Mouse (Mus musculus): ENCODE results near the gene Gtf2i.
"Not testable (repeated sequence)": the region's sequence is repeated elsewhere in the genome, so short reads cannot be mapped to it uniquely, and the experiment has no call there.

The Gtf2i gene

DNA sequence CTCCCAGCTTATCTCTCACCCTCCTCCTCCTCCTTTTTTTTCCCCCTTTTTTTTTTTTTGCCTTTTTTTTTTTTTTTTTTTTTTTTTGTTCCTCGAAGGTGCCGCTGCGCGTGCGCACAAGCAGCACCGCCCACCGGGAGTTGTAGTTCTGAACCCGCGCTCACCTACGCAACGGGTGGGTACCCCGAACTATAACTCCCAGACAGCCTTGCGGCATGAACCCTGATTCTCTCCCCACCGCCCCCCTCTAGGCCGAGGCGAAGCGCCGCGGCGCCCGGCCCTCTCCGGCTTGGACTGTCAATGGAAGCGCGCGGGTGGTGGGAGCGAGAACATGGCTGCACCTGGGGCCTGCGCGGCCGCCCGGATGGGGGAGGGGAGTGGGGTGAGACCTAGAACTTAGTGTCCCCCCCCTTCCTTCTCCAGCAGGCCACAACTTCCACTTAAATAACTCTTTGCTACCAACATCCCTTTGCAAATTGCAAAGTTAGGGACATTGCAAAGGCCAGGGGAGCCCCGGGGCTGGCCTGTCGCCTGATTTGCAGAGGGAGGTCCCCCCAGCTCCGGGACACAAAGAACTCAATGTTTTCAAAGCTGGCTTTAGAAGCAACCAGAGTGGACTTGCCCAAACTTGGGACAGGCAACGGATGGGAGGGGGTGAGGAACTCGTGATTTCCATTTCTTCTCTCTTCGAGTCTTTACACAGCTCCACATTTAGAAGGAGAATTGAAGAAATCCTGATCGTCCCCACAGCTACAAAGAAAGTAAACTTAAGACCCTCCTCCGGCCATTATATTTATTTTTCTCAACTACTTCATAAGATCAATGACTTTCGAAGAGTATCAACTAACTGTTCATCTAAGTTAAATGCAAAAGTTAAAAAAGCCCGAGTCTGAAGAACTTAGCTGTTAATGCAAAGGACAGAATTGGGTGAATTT lies at the start of gene Gtf2i:
Gtf2i (minus strand) TSS at position 73 of the 935 bp plus-strand sequence.
- in situ Hi-C loops (cut with MboI, MseI): loop anchor here in 1 of 2 experiments (25.0 kb wide), 1 partner anchor 1222 kb away; the partner anchor contains the start of gene Hip1

DNA sequence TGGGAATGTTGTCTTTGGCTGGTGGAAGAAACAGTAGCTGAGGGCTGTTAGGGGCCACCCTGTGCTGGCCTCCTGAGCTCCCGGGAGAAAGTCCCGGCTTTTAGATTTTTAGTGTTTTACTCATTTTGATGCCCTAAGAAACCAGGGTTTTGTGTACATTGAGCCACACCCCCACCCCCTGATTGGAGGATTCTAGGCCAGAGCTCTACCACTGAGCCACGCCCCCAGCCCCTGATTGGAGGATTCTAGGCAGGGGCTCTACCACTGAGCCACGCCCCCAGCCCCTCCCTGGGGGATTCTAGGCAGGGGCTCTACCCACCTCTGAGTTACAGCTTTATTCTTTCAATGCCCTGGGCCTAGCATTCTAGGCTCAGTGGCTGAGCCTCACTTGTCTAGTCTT lies 44.5 kb upstream of the Gtf2i start:
- in situ Hi-C loops (cut with MboI, MseI): no loop called here

DNA sequence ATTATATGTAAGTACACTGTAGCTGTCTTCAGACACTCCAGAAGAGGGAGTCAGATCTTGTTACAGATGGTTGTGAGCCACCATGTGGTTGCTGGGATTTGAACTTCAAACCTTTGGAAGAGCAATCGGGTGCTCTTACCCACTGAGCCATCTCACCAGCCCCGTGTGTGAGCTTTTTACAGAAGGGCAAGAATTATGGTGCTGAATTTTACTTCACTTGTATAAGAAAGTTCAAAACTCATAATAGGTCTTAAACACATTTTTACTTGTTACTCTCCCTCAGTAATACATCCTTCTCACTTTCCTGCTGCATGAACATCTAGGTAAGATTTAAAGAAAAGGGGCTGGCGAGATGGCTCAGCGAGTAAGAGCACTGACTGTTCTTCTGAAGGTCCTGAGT lies 40.8 kb upstream of the Gtf2i start:
- in situ Hi-C loops (cut with MboI, MseI): not testable (repeated sequence)

DNA sequence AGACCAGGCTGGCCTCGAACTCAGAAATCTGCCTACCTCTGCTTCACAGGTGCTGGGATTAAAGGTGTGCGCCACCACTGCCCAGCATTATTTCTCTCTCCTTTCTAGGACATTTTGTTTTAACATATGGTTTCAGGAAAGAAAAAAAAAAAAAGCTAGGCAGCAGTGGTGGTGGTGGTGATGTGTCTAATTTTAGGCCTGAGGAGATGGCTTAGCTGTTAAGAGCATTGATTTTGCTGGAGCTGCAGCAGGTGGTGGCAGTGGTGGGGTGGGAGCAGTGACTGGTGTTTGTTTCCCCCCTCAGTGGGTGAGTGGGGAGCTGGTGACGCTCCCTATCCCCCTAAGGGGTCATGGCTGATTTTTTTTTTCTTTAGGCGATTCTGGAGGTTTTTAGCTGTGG lies 38.6 kb upstream of the Gtf2i start:
- in situ Hi-C loops (cut with MboI, MseI): no loop called here

DNA sequence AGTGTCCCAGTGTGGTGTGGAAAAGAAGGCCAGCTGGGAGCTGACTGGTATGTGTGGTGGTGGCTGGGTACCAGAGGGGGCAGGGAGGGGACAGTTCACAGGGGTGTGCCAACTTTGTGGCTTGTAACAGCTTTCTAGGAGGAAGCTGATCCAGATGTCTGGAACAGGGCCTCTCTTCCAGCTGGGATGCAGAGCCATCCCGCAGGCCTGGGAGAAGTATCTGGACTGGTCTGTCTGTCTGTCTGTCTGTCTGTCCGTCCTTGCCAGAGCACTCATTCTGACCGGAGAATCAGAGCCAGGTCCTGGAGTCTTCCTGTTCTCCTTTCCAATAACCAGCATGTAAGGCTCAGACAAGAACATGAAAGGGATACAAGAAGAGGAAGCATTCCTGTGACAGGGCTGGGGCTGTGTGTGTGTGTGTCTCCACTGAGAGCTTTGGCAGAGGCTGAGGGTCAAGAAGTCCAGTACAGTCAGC lies 38.0 kb upstream of the Gtf2i start:
- in situ Hi-C loops (cut with MboI, MseI): no loop called here

DNA sequence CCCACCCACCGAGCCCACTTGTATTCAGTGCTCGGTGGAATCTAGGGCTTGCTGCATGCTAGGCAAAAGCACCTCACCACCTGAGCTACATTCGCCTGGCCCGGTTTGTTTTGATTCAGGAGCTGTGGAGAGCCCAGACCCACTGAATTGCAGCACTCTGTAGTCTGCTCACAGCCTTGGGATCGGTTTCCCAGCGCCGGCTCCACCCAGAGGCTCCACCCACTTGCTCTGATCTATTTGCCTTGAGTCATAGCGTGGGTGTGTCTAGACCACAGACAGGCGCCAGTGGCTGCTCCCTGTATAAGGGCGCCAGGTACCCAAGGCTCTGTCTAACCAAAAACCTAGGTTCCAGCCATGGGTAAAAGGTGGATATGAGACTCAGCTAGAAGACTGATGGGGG lies 36.1 kb upstream of the Gtf2i start:
- in situ Hi-C loops (cut with MboI, MseI): no loop called here

DNA sequence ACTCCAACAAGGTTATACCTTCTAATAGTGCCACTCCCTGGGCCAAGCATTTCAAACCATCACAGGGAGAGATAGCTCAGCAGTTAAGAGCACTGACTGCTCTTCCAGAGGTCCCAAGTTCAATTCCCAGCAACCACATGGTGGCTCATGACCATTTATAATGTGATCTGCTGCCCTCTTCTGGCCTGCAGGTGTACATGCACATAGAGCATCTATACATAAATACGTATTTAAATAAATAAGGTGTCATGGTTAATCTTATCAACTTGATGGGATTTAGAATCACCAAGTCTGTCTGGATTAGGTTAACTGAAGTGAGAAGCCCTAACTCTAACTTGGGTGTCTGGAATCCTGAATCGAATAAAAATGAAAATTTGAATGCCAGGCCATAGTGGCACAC lies 32.5 kb upstream of the Gtf2i start:
- in situ Hi-C loops (cut with MboI, MseI): no loop called here

DNA sequence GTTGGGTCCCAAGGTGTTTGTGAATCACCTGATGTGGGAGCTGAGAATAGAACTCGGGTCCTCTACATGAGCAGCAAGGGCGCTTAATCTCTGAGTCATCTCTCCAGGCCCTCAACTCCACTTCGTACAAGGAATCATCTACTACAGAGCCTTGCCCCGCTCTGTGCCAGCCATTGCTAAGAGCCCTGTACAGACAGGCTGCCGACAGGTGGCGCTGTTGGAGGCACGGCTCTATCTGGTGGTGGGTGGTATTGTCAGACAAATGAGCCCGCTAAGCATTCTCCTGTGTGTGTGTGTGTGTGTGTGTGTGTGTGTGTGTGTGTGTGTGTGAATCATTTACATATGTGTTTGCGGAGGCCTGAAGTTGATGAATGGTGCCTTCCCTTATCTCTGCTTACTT lies 30.9 kb upstream of the Gtf2i start:
- in situ Hi-C loops (cut with MboI, MseI): no loop called here

DNA sequence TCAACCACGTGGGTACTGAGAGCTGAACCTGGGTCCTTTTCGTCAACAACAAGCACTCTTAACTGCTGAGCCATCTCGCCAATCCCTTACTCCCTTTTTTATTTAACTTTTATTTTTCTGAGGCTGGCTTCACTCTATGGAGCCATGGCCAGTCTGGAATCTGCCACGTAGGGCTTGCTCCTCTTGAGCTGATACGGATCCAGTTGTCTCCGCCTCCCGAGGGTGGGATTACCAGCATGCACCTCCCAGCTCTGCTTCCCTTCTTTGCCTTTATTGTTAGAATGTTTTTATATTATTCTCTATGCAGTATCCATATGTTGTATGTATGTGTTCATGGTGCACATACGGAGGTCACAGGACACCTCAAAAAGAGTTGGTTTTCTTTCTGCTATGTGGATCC lies 29.5 kb upstream of the Gtf2i start:
- in situ Hi-C loops (cut with MboI, MseI): loop anchor here (5.0 kb wide), 1 partner anchor 157 kb away; no protein-coding TSS in a partner anchor

DNA sequence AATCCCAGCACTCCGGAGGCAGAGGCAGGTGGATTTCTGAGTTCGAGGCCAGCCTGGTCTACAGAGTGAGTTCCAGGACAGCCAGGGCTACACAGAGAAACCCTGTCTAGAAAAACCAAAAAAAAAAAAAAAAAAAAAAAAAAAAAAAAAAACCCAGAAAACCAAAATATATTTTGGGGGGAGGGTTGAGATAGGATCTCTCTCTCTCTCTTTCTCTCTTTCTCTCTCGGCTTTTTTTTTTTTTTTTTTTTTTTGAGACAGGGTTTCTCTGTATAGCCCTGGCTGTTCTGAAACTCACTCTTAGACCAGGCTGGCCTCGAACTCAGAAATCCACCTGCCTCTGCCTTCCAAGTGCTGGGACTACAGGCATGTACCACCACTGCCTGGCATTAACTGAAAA lies 29.0 kb upstream of the Gtf2i start:
- in situ Hi-C loops (cut with MboI, MseI): loop anchor here (5.0 kb wide), 1 partner anchor 156 kb away; no protein-coding TSS in a partner anchor

DNA sequence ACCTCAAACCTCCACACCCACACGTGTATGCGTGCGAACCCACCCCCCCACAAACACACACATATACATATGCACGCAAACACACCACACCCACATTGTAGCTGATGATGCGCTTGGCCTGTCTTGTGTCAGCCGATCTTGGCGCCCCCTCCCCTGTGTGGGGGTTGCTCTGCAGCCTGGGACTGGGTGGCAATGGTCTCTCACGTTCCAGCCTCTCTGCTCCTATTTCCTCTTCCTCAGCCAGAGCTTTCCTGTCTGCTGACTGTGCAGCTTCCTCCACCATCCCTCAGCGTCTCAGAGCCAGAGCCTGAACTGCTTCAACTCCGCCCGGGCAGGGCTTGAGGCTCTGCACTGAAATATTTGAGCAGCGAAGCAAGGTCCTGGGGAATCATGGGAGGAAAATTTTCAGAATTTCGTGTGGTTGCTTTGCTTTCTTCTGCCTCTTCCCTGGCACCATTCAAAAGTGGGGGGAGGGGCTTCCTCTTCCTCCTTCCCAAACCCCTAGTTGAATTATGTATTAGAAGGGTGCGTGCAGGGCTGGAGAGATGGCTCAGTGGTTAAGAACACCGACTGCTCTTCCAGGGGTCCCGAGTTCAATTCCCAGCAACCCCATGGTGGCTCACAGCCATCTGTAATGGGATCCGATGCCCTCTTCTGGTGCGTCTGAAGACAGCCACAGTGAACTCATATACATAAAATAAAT lies 28.1 kb upstream of the Gtf2i start:
- in situ Hi-C loops (cut with MboI, MseI): loop anchor here (5.0 kb wide), 1 partner anchor 155 kb away; no protein-coding TSS in a partner anchor

DNA sequence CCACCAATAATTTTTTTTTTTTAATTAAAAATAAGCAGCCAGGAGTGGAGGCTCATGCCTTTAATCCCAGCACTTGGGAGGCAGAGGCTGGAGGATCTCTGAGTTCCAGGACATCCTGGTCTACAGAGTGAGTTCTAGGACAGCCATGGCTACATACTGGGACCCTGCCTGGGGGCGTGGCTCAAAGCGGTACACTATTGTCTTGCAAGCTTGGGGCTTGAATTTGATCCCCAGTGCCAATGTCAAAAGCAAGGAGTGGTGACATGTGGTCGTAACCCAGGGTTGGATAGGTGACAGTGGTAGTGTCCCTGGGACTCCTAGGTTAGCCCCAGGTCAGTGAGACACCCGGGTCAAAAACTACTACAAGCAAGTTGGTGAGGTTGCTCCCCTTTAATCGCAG lies 27.2 kb upstream of the Gtf2i start:
- in situ Hi-C loops (cut with MboI, MseI): loop anchor here (5.0 kb wide), 1 partner anchor 154 kb away; no protein-coding TSS in a partner anchor

DNA sequence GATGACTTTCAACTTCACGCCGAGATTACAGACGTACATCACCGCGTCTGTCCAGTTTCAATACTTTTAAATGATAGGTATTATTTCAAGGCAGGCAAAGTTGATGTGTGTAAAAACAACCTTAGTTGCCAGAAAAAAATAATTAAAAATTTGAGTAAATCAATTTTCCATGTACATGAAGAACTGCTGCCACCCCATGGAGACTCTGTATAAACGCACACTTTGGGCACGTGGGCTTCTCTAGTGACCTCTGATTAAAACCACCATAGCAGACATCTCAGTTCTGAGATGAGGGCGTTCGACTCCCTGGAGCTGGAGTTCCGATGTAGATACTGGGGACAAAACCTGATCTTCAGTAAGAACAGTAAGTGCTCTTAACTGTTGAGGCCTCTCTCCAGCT lies 26.8 kb upstream of the Gtf2i start:
- in situ Hi-C loops (cut with MboI, MseI): loop anchor here (5.0 kb wide), 1 partner anchor 154 kb away; no protein-coding TSS in a partner anchor

DNA sequence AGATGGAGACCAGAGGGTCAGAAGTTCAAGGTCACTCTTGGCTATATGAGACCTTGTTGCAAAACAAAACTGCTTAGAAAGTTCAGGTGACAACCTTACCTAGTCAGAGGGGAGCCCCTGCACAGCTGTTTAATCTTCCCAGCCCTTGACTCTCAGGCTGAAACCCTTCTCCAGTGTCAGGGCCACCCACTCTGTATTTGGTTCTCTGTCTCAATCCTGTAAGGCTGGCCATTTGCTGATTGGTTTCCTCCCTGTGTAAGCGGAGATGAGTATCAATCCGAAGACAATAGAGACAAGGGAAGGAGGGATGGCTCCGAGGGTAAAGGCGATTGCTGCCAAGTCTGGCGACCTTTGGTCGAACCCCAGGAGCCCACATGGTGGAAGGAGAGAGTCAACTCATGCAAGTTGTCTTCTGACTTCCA lies 25.6 kb upstream of the Gtf2i start:
- in situ Hi-C loops (cut with MboI, MseI): loop anchor here (5.0 kb wide), 1 partner anchor 153 kb away; no protein-coding TSS in a partner anchor

DNA sequence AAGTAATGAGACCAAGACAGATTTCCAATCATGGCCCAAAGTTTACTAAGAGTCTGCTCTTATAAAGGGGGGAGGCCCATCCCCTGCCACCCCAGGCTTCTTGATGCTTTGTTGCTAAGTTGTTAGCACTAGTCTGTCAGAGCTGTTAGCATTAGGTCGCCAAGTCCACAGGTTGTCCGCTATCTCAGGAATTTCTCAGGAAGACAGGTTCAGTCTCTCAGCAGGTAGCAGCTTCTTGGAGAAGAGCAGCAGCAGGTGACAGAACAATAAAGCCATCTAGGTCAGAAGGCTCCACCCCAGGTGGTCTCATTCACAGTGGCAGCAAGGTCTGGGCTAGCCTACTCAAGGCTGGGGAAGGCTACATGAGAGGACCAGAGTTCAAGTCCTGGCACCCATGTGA lies 22.5 kb upstream of the Gtf2i start:
- in situ Hi-C loops (cut with MboI, MseI): not testable (repeated sequence)

DNA sequence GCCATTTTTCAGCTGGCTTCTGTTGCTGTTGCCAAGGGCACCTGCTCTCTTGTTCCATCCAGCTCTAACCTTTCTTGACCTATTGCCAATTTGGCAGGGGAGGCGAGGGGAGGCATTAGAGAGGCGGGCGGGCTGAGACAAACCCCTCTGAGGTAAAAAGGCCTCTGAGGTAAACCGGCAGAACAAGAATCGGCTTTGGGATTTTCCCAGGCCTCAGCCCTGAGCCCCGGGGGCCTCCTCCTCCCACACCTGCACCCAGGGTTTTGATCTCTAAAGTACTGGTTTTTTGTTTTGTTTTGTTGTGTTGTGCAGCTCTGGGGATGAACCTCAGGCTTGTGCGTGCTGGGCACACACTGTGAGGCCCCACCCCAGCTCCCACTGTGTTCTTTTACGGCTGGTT lies 18.2 kb upstream of the Gtf2i start:
- in situ Hi-C loops (cut with MboI, MseI): no loop called here

DNA sequence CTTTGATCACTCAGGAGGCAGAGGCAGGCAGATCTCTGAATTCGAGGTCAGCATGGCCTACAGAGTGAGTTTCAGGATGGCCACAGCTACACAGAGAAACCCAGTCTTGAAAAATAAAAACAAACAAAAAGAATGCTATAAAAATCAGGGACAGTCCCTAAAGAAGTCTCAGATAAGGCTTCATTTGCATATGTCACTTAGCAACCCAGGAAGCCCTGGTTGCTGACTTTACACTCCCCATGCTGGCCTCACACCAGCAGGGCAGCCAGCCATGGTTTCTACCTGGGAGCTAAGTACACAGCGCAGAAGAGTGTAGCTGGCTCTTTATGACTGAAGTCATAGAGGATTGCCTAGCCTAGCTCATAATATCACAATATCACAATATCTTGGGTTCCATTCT lies 15.5 kb upstream of the Gtf2i start:
- in situ Hi-C loops (cut with MboI, MseI): no loop called here

DNA sequence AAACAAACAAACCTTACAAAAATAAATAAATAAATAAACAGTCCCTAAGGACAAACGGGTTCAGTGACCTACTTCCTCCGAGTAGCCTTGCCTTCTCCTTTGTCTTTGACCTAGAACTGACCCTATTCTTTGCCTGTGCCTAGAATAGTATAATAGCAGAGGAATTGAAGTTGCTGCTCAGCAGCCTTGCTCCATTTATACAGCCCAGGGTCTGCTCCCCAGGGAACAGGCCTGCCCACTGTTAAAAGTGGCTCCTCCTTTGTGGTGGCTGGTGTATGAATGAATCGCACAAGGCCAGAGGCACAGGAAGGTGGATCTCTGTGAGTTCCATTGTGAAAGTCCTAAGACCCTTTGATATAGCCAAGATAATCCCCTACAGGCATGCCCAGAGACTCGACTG lies 14.8 kb upstream of the Gtf2i start:
- in situ Hi-C loops (cut with MboI, MseI): no loop called here

DNA sequence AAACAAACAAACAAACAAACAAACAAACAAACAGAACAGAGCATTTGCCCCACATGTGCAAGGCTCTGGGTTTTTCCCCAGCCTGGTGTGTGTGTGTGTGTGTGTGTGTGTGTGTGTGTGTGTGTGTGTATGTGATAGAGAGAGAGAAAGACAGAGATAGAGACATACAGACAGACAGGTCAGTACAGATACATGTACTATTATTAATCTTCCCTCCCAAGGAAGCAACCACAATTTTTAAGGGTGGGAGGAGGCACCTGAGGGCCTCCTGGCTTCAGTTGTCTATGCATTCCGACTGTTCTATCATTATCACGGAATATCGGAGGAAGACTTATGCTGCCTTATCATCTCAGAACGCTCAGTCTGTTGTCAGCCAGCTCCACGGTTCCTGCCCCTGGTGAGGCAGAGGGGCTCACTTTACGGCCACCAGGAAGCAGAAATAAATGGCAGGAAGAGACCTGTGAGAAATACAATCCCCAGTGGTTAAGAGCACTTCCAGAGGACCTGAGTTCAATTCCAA lies 14.0 kb upstream of the Gtf2i start:
- in situ Hi-C loops (cut with MboI, MseI): no loop called here

DNA sequence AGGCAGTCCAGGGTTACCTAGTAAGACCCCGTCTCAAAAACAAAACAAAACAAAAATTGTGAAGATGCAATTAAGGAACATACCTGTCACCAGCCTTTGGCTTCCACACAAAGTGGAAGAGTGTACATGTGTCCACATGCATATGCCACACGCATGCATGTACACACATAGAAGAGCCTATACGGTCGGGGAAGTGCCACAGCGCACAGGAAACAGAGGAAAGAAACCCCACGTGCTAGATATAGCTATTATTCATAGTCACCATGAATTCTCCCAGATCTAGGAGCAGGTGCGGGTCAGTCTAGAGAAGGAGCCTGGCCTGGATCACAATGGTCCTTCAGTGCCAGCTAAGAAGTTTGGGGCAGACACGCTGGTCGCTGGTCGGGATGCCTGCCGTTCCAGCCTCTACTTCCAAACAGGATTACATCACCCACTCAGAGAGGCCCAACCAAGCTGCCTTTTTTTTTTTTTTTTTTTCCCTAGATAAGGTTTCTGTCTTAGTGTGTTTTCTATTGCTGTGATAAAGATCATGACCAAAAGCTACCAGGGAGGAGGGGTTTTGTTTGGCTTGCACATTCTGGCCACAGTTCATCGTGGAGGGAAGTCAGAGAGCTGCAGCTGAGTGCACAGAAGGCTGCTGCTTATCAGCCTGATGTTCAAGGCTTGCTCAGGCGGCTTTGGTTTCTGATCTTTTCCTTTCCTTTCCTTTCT lies 11.5 kb upstream of the Gtf2i start:
- in situ Hi-C loops (cut with MboI, MseI): no loop called here

DNA sequence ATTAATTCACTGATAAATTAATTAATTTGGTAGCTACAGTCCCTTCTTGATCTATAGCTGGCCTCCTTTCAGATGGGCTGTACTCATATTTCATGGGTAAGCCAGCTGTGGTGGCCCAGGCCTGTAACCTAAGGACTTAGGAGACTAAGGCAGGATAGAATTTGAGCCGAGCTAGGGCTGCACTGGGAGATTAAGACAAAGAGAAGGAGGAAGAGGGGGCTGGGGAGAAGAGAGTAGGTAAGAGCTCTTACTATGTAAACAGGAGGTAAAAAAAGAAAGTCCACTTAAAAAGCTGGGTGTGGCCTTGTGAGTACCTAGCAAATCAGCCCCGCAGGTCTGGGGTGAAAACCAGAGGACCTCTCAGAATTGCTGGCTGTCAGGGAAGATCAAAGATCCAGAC lies 9.3 kb upstream of the Gtf2i start:
- in situ Hi-C loops (cut with MboI, MseI): loop anchor here in 1 of 2 experiments (25.0 kb wide), 1 partner anchor 1213 kb away; the partner anchor contains the start of gene Hip1

Data from T-helper 17 cell (primary cell).